Mouse (Mus musculus): ENCODE data around the gene Kif3b. TPM values are rescaled to one million over a fixed set of nuclear protein-coding genes. Genes with fewer than 3 reads are reported as not detected.
"Not testable (repeated sequence)": the region's sequence is repeated elsewhere in the genome, so short reads cannot be mapped to it uniquely, and the experiment has no call there.

The Kif3b gene
- 0.02 and 0.05 TPM in 2 replicates for polyA plus RNA-seq (2012)

- peaks cover 37% of the 10 kb centered on the region for H3K4me1 ChIP-seq (ENCODE audit: control insufficient read depth)
- peaks cover 2% of the 10 kb centered on the region for H3K36me3 ChIP-seq (ENCODE audit: control insufficient read depth)
- no peaks in the 10 kb centered on the region for H3K27me3 ChIP-seq (ENCODE audit: control insufficient read depth)
- H3K9me3 ChIP-seq (ENCODE audit: control insufficient read depth, low read length): no peaks in the 10 kb centered on the region
- H3K4me3 ChIP-seq (replicated peaks): peak within 1 kb of the TSS; percentile 75
- TF ChIP-seq GATA1 (IDR thresholded peaks at IDR 0.05; ENCODE audit: low read length) (no peak), TAL1 (IDR thresholded peaks at IDR 0.05; ENCODE audit: low read length) (no peak)
These were observed at the start of gene Kif3b for GRCm38 (mm10) chr2:153290938-153291928. Kif3b (plus strand) TSS chr2:153291413.

DNA sequence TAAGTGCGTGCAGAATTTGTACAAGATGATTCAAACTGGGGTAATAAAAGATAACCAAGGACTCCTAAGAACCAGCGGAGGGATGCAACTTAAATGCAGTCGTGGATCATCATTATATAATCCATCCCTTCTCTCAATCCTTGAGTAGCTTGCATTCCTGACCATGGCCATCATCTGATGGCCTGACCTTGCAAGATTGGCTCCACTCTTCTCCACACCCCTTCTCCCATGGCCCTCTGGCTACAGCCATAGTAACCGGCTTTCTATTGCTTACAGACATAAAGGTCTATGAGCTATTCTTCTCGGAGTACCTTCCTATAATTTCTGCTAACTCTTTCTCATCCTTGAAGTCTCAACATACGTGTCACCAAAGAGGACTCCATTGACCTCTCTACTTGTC is 49.1 kb upstream of the Kif3b start:
- peaks cover 66% of the 10 kb centered on the region for H3K36me3 ChIP-seq (ENCODE audit: control insufficient read depth)
- peaks cover 65% of the 10 kb centered on the region for H3K4me1 ChIP-seq (ENCODE audit: control insufficient read depth)
- H3K9me3 ChIP-seq (ENCODE audit: control insufficient read depth, low read length): no peaks in the 10 kb centered on the region
- peak overlapping the region; percentile 88 for H3K4me3 ChIP-seq (replicated peaks)
- TF ChIP-seq TAL1 (IDR thresholded peaks at IDR 0.05; ENCODE audit: low read length) (no peak), GATA1 (IDR thresholded peaks at IDR 0.05; ENCODE audit: low read length) (no peak)
- no peaks in the 10 kb centered on the region for H3K27me3 ChIP-seq (ENCODE audit: control insufficient read depth)

GRCm38 (mm10) chr2:153249751-153250150 is 41.5 kb upstream of the Kif3b start:
- Histone ChIP-seq H3K4me3 (replicated peaks) (no peak overlapping the region), H3K36me3 (ENCODE audit: control insufficient read depth) (peaks cover 86% of the 10 kb centered on the region), H3K4me1 (ENCODE audit: control insufficient read depth) (peaks cover 22% of the 10 kb centered on the region), H3K27me3 (ENCODE audit: control insufficient read depth) (no peaks in the 10 kb centered on the region), H3K9me3 (ENCODE audit: control insufficient read depth, low read length) (no peaks in the 10 kb centered on the region)
- TF ChIP-seq TAL1 (IDR thresholded peaks at IDR 0.05; ENCODE audit: low read length) (no peak), GATA1 (IDR thresholded peaks at IDR 0.05; ENCODE audit: low read length) (no peak)

DNA sequence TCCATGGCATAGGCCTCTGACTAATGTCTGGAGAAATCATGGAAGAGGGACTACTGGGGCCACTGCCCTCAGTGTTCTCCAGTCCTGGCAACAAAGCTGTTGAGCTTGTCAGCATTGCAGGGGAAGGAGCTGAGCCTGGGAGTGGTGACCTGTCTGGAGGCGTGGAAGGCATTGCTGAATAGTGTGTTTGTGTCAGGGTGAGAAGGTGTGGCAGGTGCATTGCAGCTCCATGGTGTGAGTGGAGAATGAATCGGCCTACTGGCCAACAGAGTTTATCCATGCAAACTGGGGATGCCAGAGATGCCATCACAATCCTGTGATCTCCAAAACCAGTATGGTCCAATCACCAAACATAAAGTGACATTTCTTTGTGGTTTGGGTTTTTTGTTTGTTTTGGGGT is 34.6 kb upstream of the Kif3b start:
- no peak for TF ChIP-seq GATA1 (IDR thresholded peaks at IDR 0.05; ENCODE audit: low read length)
- no peak for TF ChIP-seq TAL1 (IDR thresholded peaks at IDR 0.05; ENCODE audit: low read length)
- no peaks in the 10 kb centered on the region for H3K9me3 ChIP-seq (ENCODE audit: control insufficient read depth, low read length)
- H3K27me3 ChIP-seq (ENCODE audit: control insufficient read depth): no peaks in the 10 kb centered on the region
- H3K4me1 ChIP-seq (ENCODE audit: control insufficient read depth): peaks cover 38% of the 10 kb centered on the region
- H3K36me3 ChIP-seq (ENCODE audit: control insufficient read depth): peaks cover 88% of the 10 kb centered on the region
- no peak overlapping the region for H3K4me3 ChIP-seq (replicated peaks)

GRCm38 (mm10) chr2:153259030-153259863 is 32.0 kb upstream of the Kif3b start:
- H3K4me1 ChIP-seq (ENCODE audit: control insufficient read depth): peaks cover 49% of the 10 kb centered on the region
- peaks cover 88% of the 10 kb centered on the region for H3K36me3 ChIP-seq (ENCODE audit: control insufficient read depth)
- H3K4me3 ChIP-seq (replicated peaks): no peak overlapping the region
- H3K27me3 ChIP-seq (ENCODE audit: control insufficient read depth): no peaks in the 10 kb centered on the region
- TF ChIP-seq GATA1 (IDR thresholded peaks at IDR 0.05; ENCODE audit: low read length) (no peak), TAL1 (IDR thresholded peaks at IDR 0.05; ENCODE audit: low read length) (no peak)
- H3K9me3 ChIP-seq (ENCODE audit: control insufficient read depth, low read length): no peaks in the 10 kb centered on the region

DNA sequence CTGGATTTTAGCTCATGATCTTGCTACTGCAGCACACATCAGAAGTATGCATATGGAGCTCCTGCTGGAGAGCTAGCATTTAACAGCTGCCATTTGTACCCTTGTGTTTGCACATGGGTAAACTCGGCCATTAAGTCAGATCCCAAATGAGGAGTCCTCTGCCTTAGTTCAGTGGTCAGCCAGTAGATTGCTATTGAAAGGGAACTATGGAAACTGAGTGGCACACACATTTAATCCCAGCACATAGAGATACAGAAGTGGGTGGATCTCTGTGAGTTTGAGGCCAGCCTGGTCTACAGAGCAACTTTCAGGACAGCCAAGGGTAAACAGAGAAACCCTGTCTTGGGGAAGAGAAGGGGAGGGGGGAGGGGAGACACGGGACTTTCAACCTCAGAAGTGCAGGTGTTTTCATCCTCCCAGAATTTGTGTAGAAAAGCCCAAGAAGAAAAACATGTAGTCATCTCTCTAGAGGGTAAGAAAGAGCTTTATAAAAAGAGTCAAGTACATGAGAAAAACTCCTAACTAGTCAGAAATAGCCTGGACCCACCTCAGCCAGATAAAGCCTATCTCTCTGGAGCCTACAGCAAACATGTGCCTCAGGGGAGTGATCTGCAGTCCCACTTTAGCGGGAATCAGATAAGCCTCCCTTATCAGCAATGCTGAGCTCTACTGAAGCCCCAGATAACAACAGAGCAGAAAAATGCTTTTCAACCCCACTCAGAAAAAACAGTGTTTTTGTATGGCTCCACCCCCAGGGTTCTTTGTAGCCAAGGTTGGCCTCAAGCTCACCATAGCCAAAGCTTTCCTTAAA is 31.1 kb upstream of the Kif3b start:
- H3K4me1 ChIP-seq (ENCODE audit: control insufficient read depth): peaks cover 49% of the 10 kb centered on the region
- no peaks in the 10 kb centered on the region for H3K9me3 ChIP-seq (ENCODE audit: control insufficient read depth, low read length)
- no peaks in the 10 kb centered on the region for H3K27me3 ChIP-seq (ENCODE audit: control insufficient read depth)
- TF ChIP-seq TAL1 (IDR thresholded peaks at IDR 0.05; ENCODE audit: low read length): no peak
- TF ChIP-seq GATA1 (IDR thresholded peaks at IDR 0.05; ENCODE audit: low read length): peak; percentile 92
- H3K36me3 ChIP-seq (ENCODE audit: control insufficient read depth): peaks cover 89% of the 10 kb centered on the region
- no peak overlapping the region for H3K4me3 ChIP-seq (replicated peaks)

GRCm38 (mm10) chr2:153263053-153263452 is 28.2 kb upstream of the Kif3b start:
- no peaks in the 10 kb centered on the region for H3K9me3 ChIP-seq (ENCODE audit: control insufficient read depth, low read length)
- H3K4me3 ChIP-seq (replicated peaks): no peak overlapping the region
- no peaks in the 10 kb centered on the region for H3K27me3 ChIP-seq (ENCODE audit: control insufficient read depth)
- TF ChIP-seq GATA1 (IDR thresholded peaks at IDR 0.05; ENCODE audit: low read length): no peak
- no peak for TF ChIP-seq TAL1 (IDR thresholded peaks at IDR 0.05; ENCODE audit: low read length)
- peaks cover 90% of the 10 kb centered on the region for H3K36me3 ChIP-seq (ENCODE audit: control insufficient read depth)
- H3K4me1 ChIP-seq (ENCODE audit: control insufficient read depth): peaks cover 47% of the 10 kb centered on the region

DNA sequence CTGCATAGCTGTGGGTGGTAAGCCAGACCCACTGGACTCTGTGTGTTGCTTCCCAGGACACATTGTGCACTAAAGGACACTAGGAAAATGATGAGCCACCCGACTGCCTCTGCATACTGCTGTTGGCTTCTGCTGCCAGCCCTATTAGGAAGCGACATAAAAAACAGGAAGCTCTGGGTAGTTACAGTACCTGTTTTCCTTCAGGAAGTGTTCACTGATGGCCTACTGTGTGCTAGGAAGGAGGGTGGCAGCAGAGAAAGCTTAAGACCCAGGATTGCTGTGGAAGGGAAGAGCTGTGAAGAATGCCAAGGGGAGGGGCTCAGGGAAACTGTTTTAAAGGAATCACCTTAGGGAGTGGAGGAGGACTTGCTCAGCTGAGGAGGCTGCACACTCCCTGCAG is 23.9 kb upstream of the Kif3b start:
- TF ChIP-seq GATA1 (IDR thresholded peaks at IDR 0.05; ENCODE audit: low read length) (no peak), TAL1 (IDR thresholded peaks at IDR 0.05; ENCODE audit: low read length) (no peak)
- Histone ChIP-seq H3K9me3 (ENCODE audit: control insufficient read depth, low read length) (no peaks in the 10 kb centered on the region), H3K4me1 (ENCODE audit: control insufficient read depth) (peaks cover 38% of the 10 kb centered on the region), H3K27me3 (ENCODE audit: control insufficient read depth) (no peaks in the 10 kb centered on the region), H3K36me3 (ENCODE audit: control insufficient read depth) (peaks cover 69% of the 10 kb centered on the region), H3K4me3 (replicated peaks) (no peak overlapping the region)

DNA sequence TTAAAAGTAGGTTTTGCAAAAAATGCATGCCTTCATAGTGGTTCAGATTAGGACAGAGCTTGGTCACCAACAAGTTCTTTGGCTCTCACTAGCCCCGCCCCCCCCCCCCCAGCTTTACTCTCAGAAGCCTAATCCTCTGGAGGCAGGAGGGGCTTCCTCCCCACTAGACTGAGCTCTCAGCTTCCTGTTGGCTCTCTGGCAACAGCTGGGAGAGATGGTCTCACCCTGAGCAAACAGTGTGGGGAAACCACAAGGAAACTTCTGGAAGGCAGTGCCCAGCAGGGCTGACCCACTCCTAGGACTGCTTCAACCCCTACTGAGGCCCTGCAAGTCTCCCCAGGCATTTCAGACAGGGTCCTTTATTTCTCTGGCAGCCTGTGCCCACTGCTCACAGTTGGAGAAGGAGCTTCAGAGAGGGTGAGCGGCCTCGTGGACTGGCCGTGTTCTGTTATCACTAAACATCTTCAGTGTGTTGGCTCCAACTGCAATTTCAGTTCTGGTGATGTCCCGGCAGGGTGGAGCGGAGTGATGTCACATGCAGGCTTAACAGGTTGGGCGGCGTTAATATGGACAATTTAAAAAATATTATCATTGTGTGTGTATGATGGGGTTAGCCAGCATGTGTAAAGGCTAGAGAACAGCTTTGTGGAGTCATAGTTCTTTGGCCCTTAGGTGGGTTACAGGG is 20.8 kb upstream of the Kif3b start:
- H3K27me3 ChIP-seq (ENCODE audit: control insufficient read depth); H3K9me3 ChIP-seq (ENCODE audit: control insufficient read depth, low read length); H3K4me3 ChIP-seq (replicated peaks): not testable (repeated sequence)
- peaks cover 40% of the 10 kb centered on the region for H3K36me3 ChIP-seq (ENCODE audit: control insufficient read depth)
- H3K4me1 ChIP-seq (ENCODE audit: control insufficient read depth): peaks cover 51% of the 10 kb centered on the region

- not testable (repeated sequence) for H3K4me3 ChIP-seq (replicated peaks); H3K36me3 ChIP-seq (ENCODE audit: control insufficient read depth); H3K27me3 ChIP-seq (ENCODE audit: control insufficient read depth); H3K9me3 ChIP-seq (ENCODE audit: control insufficient read depth, low read length)
- peaks cover 50% of the 10 kb centered on the region for H3K4me1 ChIP-seq (ENCODE audit: control insufficient read depth)
These were observed 16.9 kb upstream of the Kif3b start for GRCm38 (mm10) chr2:153274200-153274918.

All from erythroblast, embryonic 14.5 days (primary cell).